Mouse (Mus musculus): ENCODE data around the gene Alpk1. TPM values are rescaled to one million over a fixed set of nuclear protein-coding genes. Genes with fewer than 3 reads are reported as not detected.
"Not testable (repeated sequence)": the region's sequence is repeated elsewhere in the genome, so short reads cannot be mapped to it uniquely, and the experiment has no call there.

Alpk1 gene
- polyA plus RNA-seq, 1 experiment from 2014 or later = 1.2 TPM

- no peaks in the 10 kb centered on the region for H3K9me3 ChIP-seq (replicated peaks)
- no peak overlapping the region for H3K27ac ChIP-seq
- peaks cover 21% of the 10 kb centered on the region for H3K4me1 ChIP-seq
- no peaks in the 10 kb centered on the region for H3K36me3 ChIP-seq
- no peak for ATAC-seq (replicated peaks; ENCODE audit: low FRiP score)
- peaks cover 29% of the 10 kb centered on the region for H3K27me3 ChIP-seq
- peak overlapping the region; percentile 97 for H3K4me2 ChIP-seq
- H3K9ac ChIP-seq = no peak overlapping the region
- 23% methylated on average over 8 of the region's 8 CpGs for WGBS
- H3K4me3 ChIP-seq (replicated peaks) = peak overlapping the region; percentile 65
Measured at GRCm38 (mm10) chr3:127788919-127789318, 8.6 kb upstream of the Alpk1 start.

GRCm38 (mm10) chr3:127788038-127788437 lies 7.7 kb upstream of the Alpk1 start:
- no peak overlapping the region for H3K9ac ChIP-seq
- H3K36me3 ChIP-seq = no peaks in the 10 kb centered on the region
- H3K4me1 ChIP-seq = peaks cover 21% of the 10 kb centered on the region
- no peaks in the 10 kb centered on the region for H3K9me3 ChIP-seq (replicated peaks)
- H3K4me2 ChIP-seq = no peak overlapping the region
- no peak for ATAC-seq (replicated peaks; ENCODE audit: low FRiP score)
- peaks cover 29% of the 10 kb centered on the region for H3K27me3 ChIP-seq
- WGBS = 47% methylated on average over 7 of the region's 7 CpGs
- no peak overlapping the region for H3K27ac ChIP-seq
- no peak overlapping the region for H3K4me3 ChIP-seq (replicated peaks)

- H3K4me3 ChIP-seq (replicated peaks) = no peak overlapping the region
- peaks cover 29% of the 10 kb centered on the region for H3K27me3 ChIP-seq
- peaks cover 21% of the 10 kb centered on the region for H3K4me1 ChIP-seq
- H3K9ac ChIP-seq = no peak overlapping the region
- H3K4me2 ChIP-seq = no peak overlapping the region
- no peak for ATAC-seq (replicated peaks; ENCODE audit: low FRiP score)
- H3K9me3 ChIP-seq (replicated peaks) = no peaks in the 10 kb centered on the region
- no peak overlapping the region for H3K27ac ChIP-seq
- H3K36me3 ChIP-seq = no peaks in the 10 kb centered on the region
Measured at GRCm38 (mm10) chr3:127787032-127787431, 6.7 kb upstream of the Alpk1 start.

- peaks cover 14% of the 10 kb centered on the region for H3K27me3 ChIP-seq
- H3K4me2 ChIP-seq; H3K36me3 ChIP-seq; H3K4me1 ChIP-seq; H3K4me3 ChIP-seq (replicated peaks); ATAC-seq (replicated peaks; ENCODE audit: low FRiP score); H3K9me3 ChIP-seq (replicated peaks); H3K27ac ChIP-seq; H3K9ac ChIP-seq: not testable (repeated sequence)
- WGBS = 95% methylated on average over 8 of the region's 8 CpGs
Measured at GRCm38 (mm10) chr3:127783680-127784079, 3.4 kb upstream of the Alpk1 start.

GRCm38 (mm10) chr3:127782921-127783320 lies 2.6 kb upstream of the Alpk1 start:
- WGBS = 84% methylated on average over 6 of the region's 6 CpGs
- ATAC-seq (replicated peaks; ENCODE audit: low FRiP score) = no peak

GRCm38 (mm10) chr3:127780921-127781320 lies 594 bp upstream of the Alpk1 start:
- Histone ChIP-seq H3K4me1 (0 out of 2 replicates have a peak, but pooled peaks cover 2% of the 10 kb centered on the region), H3K27ac (no peak overlapping the region), H3K9me3 (replicated peaks) (no peaks in the 10 kb centered on the region), H3K4me3 (replicated peaks) (no peak overlapping the region), H3K27me3 (no peaks in the 10 kb centered on the region), H3K4me2 (no peak overlapping the region), H3K36me3 (no peaks in the 10 kb centered on the region), H3K9ac (no peak overlapping the region)
- WGBS = 85% methylated on average over 9 of the region's 9 CpGs
- no peak for ATAC-seq (replicated peaks; ENCODE audit: low FRiP score)

More at GRCm38 (mm10) chr3:127782921-127783320, 2.6 kb upstream of the Alpk1 start:
- 0 out of 2 replicates have a peak, but pooled peaks cover 2% of the 10 kb centered on the region for H3K4me1 ChIP-seq
- H3K27me3 ChIP-seq = peaks cover 7% of the 10 kb centered on the region; the same call in 1 of the 2 replicates
- no peaks in the 10 kb centered on the region for H3K36me3 ChIP-seq
- H3K9ac ChIP-seq = no peak overlapping the region
- no peaks in the 10 kb centered on the region for H3K9me3 ChIP-seq (replicated peaks)
- H3K27ac ChIP-seq = no peak overlapping the region
- H3K4me2 ChIP-seq = no peak overlapping the region
- H3K4me3 ChIP-seq (replicated peaks) = no peak overlapping the region

GRCm38 (mm10) chr3:127769146-127769545 lies 11.2 kb downstream of the Alpk1 start:
- ATAC-seq (replicated peaks; ENCODE audit: low FRiP score) = no peak
- no peak overlapping the region for H3K9ac ChIP-seq
- H3K4me2 ChIP-seq = no peak overlapping the region

GRCm38 (mm10) chr3:127765971-127766370 lies 14.4 kb downstream of the Alpk1 start:
- Histone ChIP-seq H3K4me1 (no peaks in the 10 kb centered on the region), H3K36me3 (no peaks in the 10 kb centered on the region), H3K9ac (no peak overlapping the region), H3K27me3 (peaks cover 11% of the 10 kb centered on the region), H3K9me3 (replicated peaks) (no peaks in the 10 kb centered on the region), H3K4me3 (replicated peaks) (no peak overlapping the region), H3K4me2 (no peak overlapping the region), H3K27ac (no peak overlapping the region)
- ATAC-seq (replicated peaks; ENCODE audit: low FRiP score) = no peak
- WGBS = 70% methylated on average over 3 of the region's 3 CpGs

More at GRCm38 (mm10) chr3:127769146-127769545, 11.2 kb downstream of the Alpk1 start:
- Histone ChIP-seq H3K36me3 (no peaks in the 10 kb centered on the region), H3K4me3 (replicated peaks) (no peak overlapping the region), H3K27ac (no peak overlapping the region), H3K9me3 (replicated peaks) (no peaks in the 10 kb centered on the region), H3K4me1 (no peaks in the 10 kb centered on the region), H3K27me3 (no peaks in the 10 kb centered on the region)
- WGBS = 91% methylated on average over 11 of the region's 11 CpGs

GRCm38 (mm10) chr3:127764541-127764940 lies 15.8 kb downstream of the Alpk1 start:
- 55% methylated on average over 5 of the region's 5 CpGs for WGBS
- no peak overlapping the region for H3K9ac ChIP-seq
- no peaks in the 10 kb centered on the region for H3K9me3 ChIP-seq (replicated peaks)
- ATAC-seq (replicated peaks; ENCODE audit: low FRiP score) = no peak
- no peak overlapping the region for H3K27ac ChIP-seq
- H3K27me3 ChIP-seq = peaks cover 22% of the 10 kb centered on the region
- H3K36me3 ChIP-seq = no peaks in the 10 kb centered on the region
- H3K4me1 ChIP-seq = no peaks in the 10 kb centered on the region
- H3K4me2 ChIP-seq = no peak overlapping the region
- no peak overlapping the region for H3K4me3 ChIP-seq (replicated peaks)

GRCm38 (mm10) chr3:127763076-127763612 lies 17.2 kb downstream of the Alpk1 start:
- no peaks in the 10 kb centered on the region for H3K9me3 ChIP-seq (replicated peaks)
- peaks cover 34% of the 10 kb centered on the region for H3K27me3 ChIP-seq
- H3K4me3 ChIP-seq (replicated peaks) = no peak overlapping the region
- H3K27ac ChIP-seq = no peak overlapping the region
- no peaks in the 10 kb centered on the region for H3K4me1 ChIP-seq
- no peaks in the 10 kb centered on the region for H3K36me3 ChIP-seq
- ATAC-seq (replicated peaks; ENCODE audit: low FRiP score) = no peak
- H3K4me2 ChIP-seq = no peak overlapping the region
- 22% methylated on average over 7 of the region's 7 CpGs for WGBS
- no peak overlapping the region for H3K9ac ChIP-seq

GRCm38 (mm10) chr3:127762403-127762802 lies 17.9 kb downstream of the Alpk1 start:
- Histone ChIP-seq H3K9ac (no peak overlapping the region), H3K9me3 (replicated peaks) (no peaks in the 10 kb centered on the region), H3K27ac (no peak overlapping the region), H3K4me3 (replicated peaks) (no peak overlapping the region), H3K4me2 (no peak overlapping the region), H3K27me3 (peaks cover 40% of the 10 kb centered on the region), H3K4me1 (no peaks in the 10 kb centered on the region), H3K36me3 (no peaks in the 10 kb centered on the region)
- 51% methylated on average over 8 of the region's 8 CpGs for WGBS
- ATAC-seq (replicated peaks; ENCODE audit: low FRiP score) = no peak

- H3K9ac ChIP-seq = no peak overlapping the region
- no peaks in the 10 kb centered on the region for H3K36me3 ChIP-seq
- 19% methylated on average over 8 of the region's 8 CpGs for WGBS
- no peak overlapping the region for H3K4me3 ChIP-seq (replicated peaks)
- no peaks in the 10 kb centered on the region for H3K9me3 ChIP-seq (replicated peaks)
- no peak for ATAC-seq (replicated peaks; ENCODE audit: low FRiP score)
- H3K27me3 ChIP-seq = peaks cover 70% of the 10 kb centered on the region
- H3K4me2 ChIP-seq = no peak overlapping the region
- no peak overlapping the region for H3K27ac ChIP-seq
- no peaks in the 10 kb centered on the region for H3K4me1 ChIP-seq
Measured at GRCm38 (mm10) chr3:127759212-127759611, 21.1 kb downstream of the Alpk1 start.

GRCm38 (mm10) chr3:127758806-127759205 lies 21.5 kb downstream of the Alpk1 start:
- no peak overlapping the region for H3K27ac ChIP-seq
- no peak overlapping the region for H3K9ac ChIP-seq
- no peaks in the 10 kb centered on the region for H3K9me3 ChIP-seq (replicated peaks)
- ATAC-seq (replicated peaks; ENCODE audit: low FRiP score) = no peak
- no peak overlapping the region for H3K4me2 ChIP-seq
- H3K4me1 ChIP-seq = no peaks in the 10 kb centered on the region
- no peak overlapping the region for H3K4me3 ChIP-seq (replicated peaks)
- WGBS = 60% methylated on average over 4 of the region's 4 CpGs
- no peaks in the 10 kb centered on the region for H3K36me3 ChIP-seq
- peaks cover 74% of the 10 kb centered on the region for H3K27me3 ChIP-seq

All from kidney, embryonic 15.5 days (tissue).